Mouse (Mus musculus) hindlimb bud, embryonic 11.5 days (tissue): ENCODE data around the gene Nt5c3.

Source experiments
- DNase-seq: peaks from one replicate; pipeline ENCODE4 v3.0.0-alpha.2; 2012; ENCODE audit warnings: low read depth, low spot score; ENCODE audit errors: extremely low spot score

Gene Nt5c3

GRCm38 (mm10) chr6:56843229-56843628 is 80.5 kb downstream of the Nt5c3 start:
- no peak for DNase-seq

- no peak for DNase-seq
Observed at GRCm38 (mm10) chr6:56837621-56838020, 86.1 kb downstream of the Nt5c3 start.

GRCm38 (mm10) chr6:56837166-56837565 is 86.6 kb downstream of the Nt5c3 start:
- DNase-seq, result no peak

DNA sequence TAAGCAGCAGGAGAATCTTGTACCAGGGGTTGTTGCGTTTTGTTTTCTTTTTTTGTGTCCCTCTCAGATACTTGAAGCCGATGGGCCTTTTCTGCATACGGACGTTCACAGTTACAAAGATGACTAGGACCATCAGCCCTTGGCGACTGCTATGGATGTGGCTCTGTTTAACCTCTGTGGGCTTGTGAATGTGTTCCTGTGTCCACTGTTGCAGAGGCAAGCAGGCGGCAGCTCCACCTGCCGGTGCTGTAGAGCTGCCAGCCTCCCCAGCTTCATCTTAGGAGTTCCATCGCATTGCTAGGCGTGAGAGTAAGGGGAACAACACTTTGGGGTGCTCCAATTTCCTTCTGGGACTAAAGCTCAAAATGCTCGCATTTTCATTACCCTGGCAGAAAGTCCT is 88.2 kb downstream of the Nt5c3 start:
- DNase-seq, result no peak

DNA sequence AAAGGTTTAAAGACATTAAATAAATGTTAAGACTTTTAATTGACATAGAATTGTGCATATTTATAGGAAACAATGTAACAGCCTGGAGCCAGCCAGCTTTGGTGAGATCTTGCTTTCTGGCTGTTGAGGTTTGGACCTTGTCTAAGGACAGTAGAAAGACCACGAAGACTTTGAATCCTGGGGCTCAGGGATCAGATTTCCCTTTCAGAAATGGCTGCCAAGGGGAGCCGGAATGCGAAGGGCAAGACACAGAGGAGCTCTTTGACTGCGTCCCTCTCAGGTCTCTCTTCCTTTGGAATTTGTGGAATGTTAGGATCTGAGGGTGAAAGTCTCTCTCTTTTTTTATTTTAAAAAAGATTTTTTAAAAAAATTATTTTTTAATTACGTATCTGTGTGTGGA is 89.0 kb downstream of the Nt5c3 start:
- no peak for DNase-seq

DNA sequence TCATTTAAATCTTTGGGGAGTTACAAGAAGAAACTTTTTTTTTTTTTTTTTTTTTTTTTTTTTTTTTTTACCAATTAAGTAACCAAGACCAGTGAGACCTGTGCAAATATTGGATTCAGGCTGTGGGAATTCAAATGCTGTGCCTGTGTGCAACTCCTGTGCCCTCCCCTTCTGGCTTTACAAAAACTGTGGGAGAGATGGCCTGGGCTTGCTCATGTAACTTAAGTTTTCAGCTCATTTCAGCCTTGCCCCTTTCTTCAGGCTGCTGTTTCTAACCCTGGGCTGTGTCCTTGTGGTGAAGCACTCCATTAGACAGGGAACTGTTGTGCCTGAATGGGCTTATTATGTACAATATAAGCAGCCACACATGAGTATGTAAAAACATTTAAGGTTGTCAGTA is 90.9 kb downstream of the Nt5c3 start:
- DNase-seq, result no peak

DNA sequence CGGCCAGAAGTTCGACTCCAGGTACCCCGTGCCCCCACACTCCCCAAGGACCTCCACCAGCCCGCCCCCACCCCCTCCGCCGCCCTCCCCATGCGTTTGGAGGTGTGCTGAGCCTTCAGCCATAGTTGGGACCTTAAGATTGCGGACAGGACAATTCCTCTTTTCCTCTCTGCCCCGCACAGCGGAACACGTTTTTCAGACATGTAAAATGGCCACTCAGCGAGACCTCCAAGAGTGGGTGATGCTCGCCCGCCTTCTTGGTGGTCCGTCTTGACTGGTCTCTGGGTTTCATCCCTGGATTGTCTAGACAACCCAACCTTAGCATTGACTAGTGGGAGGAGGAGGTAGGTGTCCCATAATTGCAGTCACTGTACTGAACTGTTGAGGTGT is 91.3 kb downstream of the Nt5c3 start:
- no peak for DNase-seq
